In genomic region chr9:61366108-61366507, GRCm38 (mm10) we compare ENCODE assay signal across 31 mouse cellular contexts. TPM values are rescaled to one million over a fixed set of nuclear protein-coding genes. Genes with fewer than 3 reads are reported as not detected.
DNase-seq lines count a peak whose midpoint lies in the region; ATAC-seq and TF ChIP-seq lines count a peak whose summit lies in the region.
"Had no signal": no experiment of that assay in that cellular context is flagged by ENCODE, and none has a peak within 500 bp of the region (broad histone marks: within the 10 kb centered on the region; RNA-seq: fewer than 3 reads in every experiment).

No protein-coding gene starts in this region.

- TF ChIP-seq POLR2A in liver, adult 2 months (IDR thresholded peaks at IDR 0.05; ENCODE audit: extremely low read depth, insufficient read depth, low read length): no peak

- no peaks in the 10 kb centered on the region for H3K79me2 ChIP-seq in liver, adult 2 months (ENCODE audit: control insufficient read depth, insufficient read depth, low read length)

- H3K27me3 ChIP-seq in liver, adult 2 months (ENCODE audit: control insufficient read depth, insufficient read depth, low read length): no peaks in the 10 kb centered on the region; the same call in 1 of the 2 replicates
- peaks cover 89% of the 10 kb centered on the region for H3K27me3 ChIP-seq in liver, embryonic 12.5 days (replicated peaks)
- H3K27me3 ChIP-seq in limb, embryonic 11.5 days (ENCODE audit: control insufficient read depth, insufficient read depth, low read length): 0 out of 2 replicates have a peak, but pooled peaks cover 2% of the 10 kb centered on the region
- peaks cover 64% of the 10 kb centered on the region for H3K27me3 ChIP-seq in heart, embryonic 10.5 days (ENCODE audit: insufficient read depth, poor library complexity, severe bottlenecking)
- H3K27me3 ChIP-seq in midbrain, embryonic 14.5 days (ENCODE audit: control insufficient read depth, insufficient read depth, low read length): peaks cover 20% of the 10 kb centered on the region; the same call in 1 of the 2 replicates
- H3K27me3 ChIP-seq: Patski had no signal

- peaks cover 29% of the 10 kb centered on the region for H3K4me1 ChIP-seq in liver, adult 2 months (ENCODE audit: control insufficient read depth, insufficient read depth, low read length)
- H3K4me1 ChIP-seq in liver, embryonic 12.5 days: peaks cover 33% of the 10 kb centered on the region
- peaks cover 48% of the 10 kb centered on the region for H3K4me1 ChIP-seq in limb, embryonic 11.5 days (ENCODE audit: control insufficient read depth, insufficient read depth, low read length)
- peaks cover 57% of the 10 kb centered on the region for H3K4me1 ChIP-seq in heart, embryonic 10.5 days
- peaks cover 36% of the 10 kb centered on the region for H3K4me1 ChIP-seq in midbrain, embryonic 14.5 days (ENCODE audit: control insufficient read depth, insufficient read depth, low read length)

- H3K27ac ChIP-seq in liver, adult 2 months (replicated peaks; ENCODE audit: insufficient read depth, low read depth, low read length): no peak overlapping the region
- H3K27ac ChIP-seq in liver, embryonic 12.5 days: no peak overlapping the region
- H3K27ac ChIP-seq in limb, embryonic 11.5 days (replicated peaks; ENCODE audit: low read depth, low read length): no peak overlapping the region
- no peak overlapping the region for H3K27ac ChIP-seq in heart, embryonic 10.5 days
- H3K27ac ChIP-seq in midbrain, embryonic 14.5 days (replicated peaks; ENCODE audit: low read depth, low read length): no peak overlapping the region
- H3K27ac ChIP-seq: heart, adult 2 months; heart, embryonic 13.5 days; limb, embryonic 12.5 days; liver, embryonic 13.5 days; midbrain, embryonic 10.5 days; neural tube, embryonic 12.5 days had no signal

- H3K4me2 ChIP-seq in liver, embryonic 12.5 days: no peak overlapping the region
- H3K4me2 ChIP-seq in limb, embryonic 11.5 days (ENCODE audit: low read depth, severe bottlenecking): no peak overlapping the region
- no peak overlapping the region for H3K4me2 ChIP-seq in midbrain, embryonic 14.5 days (ENCODE audit: low read length)
- H3K4me2 ChIP-seq: heart, embryonic 13.5 days; limb, embryonic 12.5 days; liver, embryonic 13.5 days; neural tube, embryonic 12.5 days had no signal

- no peak overlapping the region for H3K9ac ChIP-seq in liver, adult 2 months (ENCODE audit: low read depth, low read length)
- no peak overlapping the region for H3K9ac ChIP-seq in liver, embryonic 12.5 days
- no peak overlapping the region for H3K9ac ChIP-seq in limb, embryonic 11.5 days (ENCODE audit: low read length)
- no peak overlapping the region for H3K9ac ChIP-seq in midbrain, embryonic 14.5 days (replicated peaks; ENCODE audit: low read length)
- H3K9ac ChIP-seq: heart, embryonic 13.5 days; limb, embryonic 12.5 days; liver, embryonic 13.5 days; neural tube, embryonic 12.5 days had no signal

- 11% methylated on average over 9 of the region's 9 CpGs for whole genome bisulfite sequencing in liver, adult 2 months
- WGBS in liver, embryonic 12.5 days (ENCODE audit: insufficient replicate concordance): 34% methylated on average over 9 of the region's 9 CpGs
- WGBS in limb, embryonic 11.5 days: 11% methylated on average over 9 of the region's 9 CpGs
- WGBS in heart, embryonic 10.5 days: 32% methylated on average over 9 of the region's 9 CpGs
- WGBS in midbrain, embryonic 14.5 days: 14% methylated on average over 9 of the region's 9 CpGs

- no peak for TF ChIP-seq CTCF in liver, adult 2 months (IDR thresholded peaks at IDR 0.05; ENCODE audit: low read depth, low read length)

- DNase-seq in liver, adult 2 months (ENCODE audit: extremely low read depth, low read depth, low spot score): peak; percentile 80
- DNase-seq in ES-CJ7 (ENCODE audit: low read depth, low spot score): peak; percentile 60
- peak; percentile 59 for DNase-seq in embryo, embryonic 11 days
- DNase-seq in limb, embryonic 11.5 days (ENCODE audit: low spot score): peak; percentile 60
- DNase-seq in heart, embryonic 10.5 days (ENCODE audit: low spot score): no peak
- no peak for DNase-seq in urinary bladder, postnatal 10 days (ENCODE audit: low spot score)
- no peak for DNase-seq in midbrain, embryonic 14.5 days
- DNase-seq: adrenal gland, postnatal 25 days; cerebellum, adult 11-12 months; cerebellum, postnatal 10 days; heart, adult 2 months; heart, postnatal 10 days; kidney, adult 2 months; kidney, postnatal 36 days; layer of hippocampus, postnatal 36 days; liver, embryonic 13.5 days; lung, adult 2 months; lung, postnatal 10 days; right cerebral cortex, adult 18-20 months; spleen, adult 18-20 months; thymus, adult 18-20 months; thymus, postnatal 36 days had no signal

- no peak overlapping the region for H3K4me3 ChIP-seq in liver, adult 2 months (ENCODE audit: insufficient read depth, low read depth, low read length)
- no peak overlapping the region for H3K4me3 ChIP-seq in liver, embryonic 12.5 days
- H3K4me3 ChIP-seq in limb, embryonic 11.5 days (ENCODE audit: low read depth, low read length): no peak overlapping the region
- no peak overlapping the region for H3K4me3 ChIP-seq in heart, embryonic 10.5 days
- no peak overlapping the region for H3K4me3 ChIP-seq in midbrain, embryonic 14.5 days (replicated peaks; ENCODE audit: low read depth, low read length)
- H3K4me3 ChIP-seq: erythroblast, embryonic 14.5 days; heart, adult 2 months; heart, embryonic 13.5 days; limb, embryonic 12.5 days; liver, embryonic 13.5 days; midbrain, embryonic 10.5 days; myocyte; neural tube, embryonic 12.5 days had no signal

- no peaks in the 10 kb centered on the region for H3K36me3 ChIP-seq in liver, adult 2 months (ENCODE audit: control insufficient read depth, insufficient read depth, low read length)
- H3K36me3 ChIP-seq in liver, embryonic 12.5 days: no peaks in the 10 kb centered on the region
- no peaks in the 10 kb centered on the region for H3K36me3 ChIP-seq in limb, embryonic 11.5 days (ENCODE audit: control insufficient read depth, insufficient read depth, low read length)
- H3K36me3 ChIP-seq in heart, embryonic 10.5 days: no peaks in the 10 kb centered on the region
- H3K36me3 ChIP-seq in midbrain, embryonic 14.5 days (ENCODE audit: control insufficient read depth, insufficient read depth, low read length): no peaks in the 10 kb centered on the region
- H3K36me3 ChIP-seq: heart, embryonic 13.5 days; limb, embryonic 12.5 days; liver, embryonic 13.5 days; midbrain, embryonic 10.5 days; neural tube, embryonic 12.5 days had no signal

- ATAC-seq in liver, embryonic 12.5 days: no peak
- no peak for ATAC-seq in limb, embryonic 11.5 days (ENCODE audit: insufficient number of reproducible peaks, low FRiP score, low TSS enrichment, low read depth)
- ATAC-seq in midbrain, embryonic 14.5 days (ENCODE audit: low FRiP score, low TSS enrichment): no peak
- ATAC-seq: forebrain, embryonic 16.5 days; Patski had no signal

- no peaks in the 10 kb centered on the region for H3K9me3 ChIP-seq in liver, embryonic 12.5 days (replicated peaks)
- H3K9me3 ChIP-seq in limb, embryonic 11.5 days (ENCODE audit: control insufficient read depth, low read length): no peaks in the 10 kb centered on the region
- H3K9me3 ChIP-seq in heart, embryonic 10.5 days: no peaks in the 10 kb centered on the region
- H3K9me3 ChIP-seq in midbrain, embryonic 14.5 days (ENCODE audit: control insufficient read depth, low read length): no peaks in the 10 kb centered on the region
- H3K9me3 ChIP-seq: heart, embryonic 13.5 days; limb, embryonic 12.5 days; liver, embryonic 13.5 days; midbrain, embryonic 10.5 days; neural tube, embryonic 12.5 days had no signal

RNA-seq across cellular contexts. Expression of gene Tle3, which starts 6.1 kb away (rescaled TPM):
- total RNA-seq in liver, adult 2 months (2014; rRNA removed): 2.4 and 2.9 TPM in 2 replicates
- 9.7 and 14.8 TPM in 2 replicates for polyA plus RNA-seq in liver, adult 2 months (2012; rRNA removed)
- polyA plus RNA-seq in liver, embryonic 12.5 days (2016; fragmentation: Nextera tagmentation; extraction: Ambion mirVana): 7.7 and 8.2 TPM in 2 replicates
- polyA plus RNA-seq in limb, embryonic 11.5 days (2014; fragmentation: Nextera tagmentation; extraction: Ambion mirVana): 42.8 and 43.4 TPM in 2 replicates
- 15.6 and 25.4 TPM in 2 replicates for polyA plus RNA-seq in heart, embryonic 10.5 days (2016; fragmentation: Nextera tagmentation; extraction: Ambion mirVana)
- 36.4 and 43.8 TPM in 2 replicates for polyA plus RNA-seq in midbrain, embryonic 14.5 days (2014; fragmentation: Nextera tagmentation; extraction: Ambion mirVana)

Comparison
In these comparisons a context has a peak if more than half of its experiments do, and no peak if none do; other contexts are left out.
1. DNase-seq: peak in liver, adult 2 months (single experiment), ES-CJ7 (single experiment), embryo, embryonic 11 days (single experiment) and limb, embryonic 11.5 days (single experiment); none in heart, embryonic 10.5 days (single experiment), urinary bladder, postnatal 10 days (single experiment) and midbrain, embryonic 14.5 days (single experiment).